Mouse (Mus musculus): ENCODE results near the gene March11. TPM values are rescaled to one million over a fixed set of nuclear protein-coding genes. Genes with fewer than 3 reads are reported as not detected.

The March11 gene
- total RNA-seq (2021) (under 1 TPM; 0.52 to 0.86 TPM), polyA plus RNA-seq (2012; rRNA removed) (0.73 and 0.75 TPM in 2 replicates)
- long read RNA-seq, partial matches to known transcripts: 0 of 1 reads
- long read RNA-seq, other reads (novel, unspliced or antisense): 0 of 1 reads

- DNase-seq: peak; percentile 54
Observed at GRCm38 (mm10) chr15:26308629-26309230, at the start of gene March11. TSS of gene March11 (plus strand) at chr15:26309048.

- no peak for DNase-seq
Observed at GRCm38 (mm10) chr15:26262336-26262735, 46.5 kb upstream of the March11 start.

GRCm38 (mm10) chr15:26269596-26269995 lies 39.3 kb upstream of the March11 start:
- no peak for DNase-seq

GRCm38 (mm10) chr15:26276035-26276511 lies 32.8 kb upstream of the March11 start:
- no peak for DNase-seq

GRCm38 (mm10) chr15:26276608-26277007 lies 32.2 kb upstream of the March11 start:
- DNase-seq: no peak

GRCm38 (mm10) chr15:26291871-26292270 lies 17.0 kb upstream of the March11 start:
- DNase-seq: no peak

- DNase-seq: no peak
Observed at GRCm38 (mm10) chr15:26292811-26293210, 16.0 kb upstream of the March11 start.

GRCm38 (mm10) chr15:26293215-26293614 lies 15.6 kb upstream of the March11 start:
- no peak for DNase-seq

GRCm38 (mm10) chr15:26298668-26299067 lies 10.2 kb upstream of the March11 start:
- no peak for DNase-seq

GRCm38 (mm10) chr15:26309291-26309931 lies 563 bp downstream of the March11 start:
- peak; percentile 77 for DNase-seq

GRCm38 (mm10) chr15:26319866-26320265 lies 11.0 kb downstream of the March11 start:
- DNase-seq: no peak

GRCm38 (mm10) chr15:26320402-26320801 lies 11.6 kb downstream of the March11 start:
- DNase-seq: no peak

GRCm38 (mm10) chr15:26322804-26323203 lies 14.0 kb downstream of the March11 start:
- DNase-seq: peak; percentile 8

- DNase-seq: peak; percentile 38
Observed at GRCm38 (mm10) chr15:26327157-26327556, 18.3 kb downstream of the March11 start.

GRCm38 (mm10) chr15:26335791-26336190 lies 26.9 kb downstream of the March11 start:
- DNase-seq: no peak

GRCm38 (mm10) chr15:26337775-26338174 lies 28.9 kb downstream of the March11 start:
- no peak for DNase-seq

- no peak for DNase-seq
Observed at GRCm38 (mm10) chr15:26338343-26338742, 29.5 kb downstream of the March11 start.

- DNase-seq: no peak
Observed at GRCm38 (mm10) chr15:26340490-26340889, 31.6 kb downstream of the March11 start.

- DNase-seq: no peak
Observed at GRCm38 (mm10) chr15:26340966-26341365, 32.1 kb downstream of the March11 start.

GRCm38 (mm10) chr15:26344329-26344728 lies 35.5 kb downstream of the March11 start:
- DNase-seq: no peak

- no peak for DNase-seq
Observed at GRCm38 (mm10) chr15:26353656-26354055, 44.8 kb downstream of the March11 start.

GRCm38 (mm10) chr15:26365344-26365743 lies 56.5 kb downstream of the March11 start:
- DNase-seq: no peak

- no peak for DNase-seq
Observed at GRCm38 (mm10) chr15:26366511-26366910, 57.7 kb downstream of the March11 start.

GRCm38 (mm10) chr15:26373759-26374158 lies 64.9 kb downstream of the March11 start:
- DNase-seq: no peak

Data from adrenal gland, adult 2 months (tissue).